Mouse (Mus musculus): ENCODE data around the gene Tspoap1. TPM values are rescaled to one million over a fixed set of nuclear protein-coding genes. Genes with fewer than 3 reads are reported as not detected.

Tspoap1 gene
- polyA plus RNA-seq, 1 experiment, result 3.1 TPM

DNA sequence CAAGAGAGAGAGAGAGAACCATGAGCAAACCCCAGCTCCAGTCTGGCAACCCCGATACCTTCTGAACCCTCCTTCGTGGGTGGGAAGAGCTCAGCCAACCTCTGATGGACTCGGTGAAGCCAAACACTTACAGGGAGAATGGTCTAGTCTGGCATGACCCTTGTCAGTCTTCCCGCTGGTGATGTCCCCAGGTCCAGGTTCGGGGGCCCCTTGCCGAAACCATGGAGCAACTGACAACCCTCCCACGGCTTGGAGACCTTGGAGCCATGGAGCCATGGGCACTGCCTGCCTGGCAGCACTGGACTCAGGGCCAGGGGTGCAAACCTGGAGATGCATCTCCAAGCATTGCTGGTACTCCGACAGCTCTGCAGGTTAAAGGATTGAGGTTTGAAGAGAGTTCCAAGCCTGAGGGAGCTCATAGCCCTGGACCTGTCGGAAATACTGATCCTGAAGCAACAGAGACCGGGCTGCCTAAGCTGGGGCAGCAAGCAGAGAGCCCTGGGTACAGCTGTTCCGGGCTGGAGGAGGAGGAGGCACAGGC lies 910 bp downstream of the Tspoap1 start:
- Histone ChIP-seq H3K4me3 (ENCODE audit: insufficient read depth, low read depth, low read length) (no peak overlapping the region), H3K27me3 (replicated peaks; ENCODE audit: control insufficient read depth, insufficient read depth, low read length) (no peaks in the 10 kb centered on the region), H3K27ac (ENCODE audit: insufficient read depth, low read depth, low read length) (no peak overlapping the region), H3K36me3 (ENCODE audit: control insufficient read depth, insufficient read depth, low read length) (no peaks in the 10 kb centered on the region), H3K4me1 (ENCODE audit: control insufficient read depth, insufficient read depth, low read length) (no peaks in the 10 kb centered on the region)
- DNase-seq, result no peak
- TF ChIP-seq POLR2A (IDR thresholded peaks at IDR 0.05; ENCODE audit: low read depth, low read length) (no peak), CTCF (conservative IDR thresholded peaks at IDR 0.05; ENCODE audit: insufficient read depth, insufficient read length, low read depth, low read length) (no peak)
- 63% methylated on average over 11 of the region's 11 CpGs for WGBS

- no peak overlapping the region for H3K4me3 ChIP-seq (ENCODE audit: insufficient read depth, low read depth, low read length)
- no peak for DNase-seq
- no peaks in the 10 kb centered on the region for H3K4me1 ChIP-seq (ENCODE audit: control insufficient read depth, insufficient read depth, low read length)
- H3K27me3 ChIP-seq (replicated peaks; ENCODE audit: control insufficient read depth, insufficient read depth, low read length), result no peaks in the 10 kb centered on the region
- 84% methylated on average over 14 of the region's 14 CpGs for WGBS
- no peaks in the 10 kb centered on the region for H3K36me3 ChIP-seq (ENCODE audit: control insufficient read depth, insufficient read depth, low read length)
- no peak overlapping the region for H3K27ac ChIP-seq (ENCODE audit: insufficient read depth, low read depth, low read length)
- TF ChIP-seq POLR2A (IDR thresholded peaks at IDR 0.05; ENCODE audit: low read depth, low read length), result no peak
- TF ChIP-seq CTCF (conservative IDR thresholded peaks at IDR 0.05; ENCODE audit: insufficient read depth, insufficient read length, low read depth, low read length), result no peak
Measured at GRCm38 (mm10) chr11:87761806-87762701, 1.7 kb downstream of the Tspoap1 start.

- Histone ChIP-seq H3K27ac (ENCODE audit: insufficient read depth, low read depth, low read length) (no peak overlapping the region), H3K4me1 (ENCODE audit: control insufficient read depth, insufficient read depth, low read length) (no peaks in the 10 kb centered on the region), H3K27me3 (replicated peaks; ENCODE audit: control insufficient read depth, insufficient read depth, low read length) (no peaks in the 10 kb centered on the region), H3K36me3 (ENCODE audit: control insufficient read depth, insufficient read depth, low read length) (no peaks in the 10 kb centered on the region), H3K4me3 (ENCODE audit: insufficient read depth, low read depth, low read length) (no peak overlapping the region)
- 61% methylated on average over 12 of the region's 12 CpGs for WGBS
- DNase-seq, result no peak
- TF ChIP-seq POLR2A (IDR thresholded peaks at IDR 0.05; ENCODE audit: low read depth, low read length) (no peak), CTCF (conservative IDR thresholded peaks at IDR 0.05; ENCODE audit: insufficient read depth, insufficient read length, low read depth, low read length) (no peak)
Measured at GRCm38 (mm10) chr11:87762702-87763385, 2.5 kb downstream of the Tspoap1 start.

GRCm38 (mm10) chr11:87763511-87763987 lies 3.2 kb downstream of the Tspoap1 start:
- no peaks in the 10 kb centered on the region for H3K27me3 ChIP-seq (replicated peaks; ENCODE audit: control insufficient read depth, insufficient read depth, low read length)
- TF ChIP-seq CTCF (conservative IDR thresholded peaks at IDR 0.05; ENCODE audit: insufficient read depth, insufficient read length, low read depth, low read length), result no peak
- TF ChIP-seq POLR2A (IDR thresholded peaks at IDR 0.05; ENCODE audit: low read depth, low read length), result no peak
- no peaks in the 10 kb centered on the region for H3K4me1 ChIP-seq (ENCODE audit: control insufficient read depth, insufficient read depth, low read length)
- 3% methylated on average over 17 of the region's 17 CpGs for WGBS
- no peaks in the 10 kb centered on the region for H3K36me3 ChIP-seq (ENCODE audit: control insufficient read depth, insufficient read depth, low read length)
- peak overlapping the region; percentile 43 for H3K4me3 ChIP-seq (ENCODE audit: insufficient read depth, low read depth, low read length)
- DNase-seq, result peak; percentile 55
- no peak overlapping the region for H3K27ac ChIP-seq (ENCODE audit: insufficient read depth, low read depth, low read length)

DNA sequence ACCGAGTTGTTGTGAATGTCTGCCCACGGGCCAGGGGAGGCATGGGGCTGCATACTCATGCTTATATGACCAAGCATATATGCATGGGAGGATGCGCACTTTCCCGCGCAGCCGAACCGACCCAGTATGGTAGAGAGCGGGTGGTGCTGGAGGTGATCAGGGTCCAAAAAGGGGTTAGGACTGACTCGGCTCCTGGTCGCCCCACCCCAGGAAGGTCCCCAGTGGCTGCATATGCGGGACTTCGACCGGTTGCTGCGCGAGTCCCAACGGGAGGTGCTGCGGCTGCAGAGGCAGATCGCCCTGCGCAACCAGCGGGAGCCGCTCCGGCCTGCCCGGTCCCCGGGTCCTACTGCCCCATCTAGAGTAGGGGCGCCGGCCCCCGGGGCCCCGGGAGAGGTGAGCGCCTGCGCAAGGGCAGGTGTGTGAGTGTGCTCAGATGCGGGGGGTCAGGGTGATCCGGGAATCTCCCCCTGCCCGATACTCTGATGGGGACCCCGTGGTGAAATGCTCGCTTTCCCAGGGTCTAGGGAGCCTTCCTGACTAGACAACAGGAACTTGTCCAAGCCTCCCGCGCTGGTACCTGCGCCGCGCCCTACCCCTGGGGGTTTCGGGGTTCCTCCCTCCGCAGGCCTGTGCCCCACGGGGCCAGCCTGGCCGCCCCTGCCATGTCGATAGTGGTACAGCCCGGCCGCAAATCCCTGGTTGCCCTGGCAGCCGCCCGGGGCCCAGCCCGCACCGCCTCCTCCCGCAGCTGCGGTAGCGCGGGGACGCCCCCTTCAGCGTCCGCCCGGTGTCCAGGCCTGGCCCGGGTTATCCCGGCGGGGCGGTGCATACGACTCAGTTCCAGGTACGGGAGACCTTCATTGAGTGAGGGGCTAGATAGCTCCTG lies 3.9 kb downstream of the Tspoap1 start:
- Histone ChIP-seq H3K36me3 (ENCODE audit: control insufficient read depth, insufficient read depth, low read length) (no peaks in the 10 kb centered on the region), H3K4me3 (ENCODE audit: insufficient read depth, low read depth, low read length) (peak overlapping the region; percentile 43), H3K4me1 (ENCODE audit: control insufficient read depth, insufficient read depth, low read length) (no peaks in the 10 kb centered on the region), H3K27ac (ENCODE audit: insufficient read depth, low read depth, low read length) (no peak overlapping the region), H3K27me3 (replicated peaks; ENCODE audit: control insufficient read depth, insufficient read depth, low read length) (no peaks in the 10 kb centered on the region)
- 2% methylated on average over 65 of the region's 65 CpGs for WGBS
- DNase-seq, result no peak
- TF ChIP-seq CTCF (conservative IDR thresholded peaks at IDR 0.05; ENCODE audit: insufficient read depth, insufficient read length, low read depth, low read length) (no peak), POLR2A (IDR thresholded peaks at IDR 0.05; ENCODE audit: low read depth, low read length) (no peak)

GRCm38 (mm10) chr11:87768745-87769144 lies 8.4 kb downstream of the Tspoap1 start:
- no peak for DNase-seq
- no peaks in the 10 kb centered on the region for H3K27me3 ChIP-seq (replicated peaks; ENCODE audit: control insufficient read depth, insufficient read depth, low read length)
- no peak for TF ChIP-seq POLR2A (IDR thresholded peaks at IDR 0.05; ENCODE audit: low read depth, low read length)
- no peak for TF ChIP-seq CTCF (conservative IDR thresholded peaks at IDR 0.05; ENCODE audit: insufficient read depth, insufficient read length, low read depth, low read length)
- H3K4me1 ChIP-seq (ENCODE audit: control insufficient read depth, insufficient read depth, low read length), result no peaks in the 10 kb centered on the region
- H3K4me3 ChIP-seq (ENCODE audit: insufficient read depth, low read depth, low read length), result no peak overlapping the region
- H3K36me3 ChIP-seq (ENCODE audit: control insufficient read depth, insufficient read depth, low read length), result no peaks in the 10 kb centered on the region
- no peak overlapping the region for H3K27ac ChIP-seq (ENCODE audit: insufficient read depth, low read depth, low read length)
- 86% methylated on average over 4 of the region's 4 CpGs for WGBS
